Mouse (Mus musculus) liver, adult 2 months (tissue): ENCODE results near the gene Tsnaxip1. TPM values are rescaled to one million over a fixed set of nuclear protein-coding genes. Genes with fewer than 3 reads are reported as not detected.
A peak's percentile ranks its signal among the peaks of the same experiment; 100 is the strongest.

ENCODE experiments used
- DNase-seq: peaks from one replicate; pipeline ENCODE4 v3.0.0-alpha.2; 2011; ENCODE audit warnings: low read depth, low spot score; ENCODE audit errors: extremely low read depth
- H3K27ac ChIP-seq: fragments of 200-500 bp; replicated peaks from 2 replicates; pipeline ENCODE4 v1.5.1; 2012; ENCODE audit warnings: low read depth, mild to moderate bottlenecking, control low read depth, inconsistent platforms, low read length; ENCODE audit not compliant: insufficient read depth
- H3K27me3 ChIP-seq: fragments of 200-500 bp; 2 replicates; pipeline ENCODE4 v1.6.1; 2012; ENCODE audit warnings: mild to moderate bottlenecking, moderate library complexity, low read length, inconsistent platforms; ENCODE audit not compliant: control insufficient read depth, insufficient read depth
- H3K36me3 ChIP-seq: fragments of 200-500 bp; 2 replicates; pipeline ENCODE4 v1.6.1; 2012; ENCODE audit warnings: low read length, inconsistent platforms; ENCODE audit not compliant: control insufficient read depth, insufficient read depth
- H3K4me1 ChIP-seq: fragments of 200-500 bp; 2 replicates; pipeline ENCODE4 v1.6.1; 2011; ENCODE audit warnings: low read length; ENCODE audit not compliant: control insufficient read depth, insufficient read depth
- H3K4me3 ChIP-seq: fragments of 200-500 bp; 2 replicates; pipeline ENCODE4 v1.5.1; 2011; ENCODE audit warnings: low read depth, mild to moderate bottlenecking, control low read depth, low read length, moderate library complexity; ENCODE audit not compliant: insufficient read depth
- H3K79me2 ChIP-seq: fragments of 200-500 bp; 2 replicates; pipeline ENCODE4 v1.6.1; 2012; ENCODE audit warnings: inconsistent platforms, mild to moderate bottlenecking, low read length, moderate library complexity; ENCODE audit not compliant: control insufficient read depth, insufficient read depth
- H3K9ac ChIP-seq: fragments of 200-500 bp; 2 replicates; pipeline ENCODE4 v1.6.1; 2012; ENCODE audit warnings: low read depth, mild to moderate bottlenecking, control low read depth, inconsistent platforms, low read length
- CTCF ChIP-seq: fragments of 200-500 bp; IDR thresholded peaks from 2 replicates; pipeline ENCODE4 v1.5.1; 2011; ENCODE audit warnings: low read depth, low read length, control low read depth
- POLR2A ChIP-seq: fragments of 200-500 bp; IDR thresholded peaks from 2 replicates; pipeline ENCODE4 v1.6.1; 2011; ENCODE audit warnings: low read length, control low read depth; ENCODE audit not compliant: insufficient read depth; ENCODE audit errors: extremely low read depth
- WGBS: fragments of 180-500 bp; shearing (Covaris S2); methylation state at CpG from one replicate; pipeline ENCODE4 v1.1.7; 2018; 5-methylcytosine and 5-hydroxymethylcytosine counted together
- polyA plus RNA-seq: library from polyadenylated mRNA; depleted of rRNA; stranded (reverse); fragments of >200 nt; gene quantifications from 2 replicates; pipeline ENCODE4 v1.2.3, GENCODE M21; 2012
- total RNA-seq: library from RNA; depleted of rRNA; stranded (reverse); fragments of >200 nt; gene quantifications from 2 replicates; pipeline ENCODE4 v1.2.3, GENCODE M21; 2014

The Tsnaxip1 gene
- total and polyA plus RNA-seq, 2 experiments, result not detected

DNA sequence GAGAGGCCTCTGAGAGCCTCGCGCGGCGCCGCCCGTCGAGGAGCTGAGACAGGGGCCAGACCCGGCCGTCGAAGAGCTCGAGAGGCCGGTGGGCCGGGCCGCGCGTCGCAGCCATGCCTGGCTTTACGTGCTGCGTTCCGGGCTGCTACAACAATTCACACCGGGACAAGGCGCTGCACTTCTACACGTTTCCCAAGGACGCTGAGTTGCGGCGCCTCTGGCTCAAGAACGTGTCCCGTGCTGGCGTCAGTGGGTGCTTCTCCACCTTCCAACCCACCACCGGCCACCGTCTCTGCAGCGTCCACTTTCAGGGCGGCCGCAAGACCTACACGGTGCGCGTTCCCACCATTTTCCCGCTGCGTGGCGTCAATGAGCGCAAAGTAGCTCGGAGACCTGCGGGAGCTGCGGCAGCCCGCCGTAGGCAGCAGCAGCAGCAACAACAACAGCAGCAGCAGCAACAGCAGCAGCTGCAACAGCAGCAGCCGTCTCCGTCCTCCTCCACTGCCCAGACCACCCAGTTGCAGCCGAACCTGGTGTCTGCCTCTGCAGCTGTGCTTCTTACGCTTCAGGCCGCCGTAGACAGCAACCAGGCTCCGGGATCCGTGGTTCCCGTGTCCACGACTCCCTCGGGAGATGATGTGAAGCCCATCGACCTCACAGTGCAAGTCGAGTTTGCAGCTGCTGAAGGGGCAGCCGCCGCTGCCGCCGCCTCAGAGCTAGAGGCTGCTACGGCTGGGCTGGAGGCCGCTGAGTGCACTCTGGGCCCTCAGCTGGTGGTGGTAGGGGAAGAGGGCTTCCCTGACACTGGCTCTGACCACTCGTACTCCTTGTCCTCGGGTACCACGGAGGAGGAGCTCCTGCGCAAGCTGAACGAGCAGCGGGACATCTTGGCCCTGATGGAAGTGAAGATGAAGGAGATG is 28.0 kb downstream of the Tsnaxip1 start:
- TF ChIP-seq POLR2A, result 0 out of 2 replicates have a peak, but pooled peaks have one; percentile 2
- no peak for TF ChIP-seq CTCF
- no peaks in the 10 kb centered on the region for H3K27me3 ChIP-seq
- H3K4me3 ChIP-seq, result peak overlapping the region; percentile 79
- H3K36me3 ChIP-seq, result no peaks in the 10 kb centered on the region
- peak overlapping the region; percentile 84 for H3K27ac ChIP-seq
- H3K79me2 ChIP-seq, result peaks cover 12% of the 10 kb centered on the region
- DNase-seq, result peak; percentile 48
- under 1% methylated on average over 71 of the region's 71 CpGs for WGBS
- peak overlapping the region; percentile 81 for H3K9ac ChIP-seq
- peaks cover 15% of the 10 kb centered on the region for H3K4me1 ChIP-seq

DNA sequence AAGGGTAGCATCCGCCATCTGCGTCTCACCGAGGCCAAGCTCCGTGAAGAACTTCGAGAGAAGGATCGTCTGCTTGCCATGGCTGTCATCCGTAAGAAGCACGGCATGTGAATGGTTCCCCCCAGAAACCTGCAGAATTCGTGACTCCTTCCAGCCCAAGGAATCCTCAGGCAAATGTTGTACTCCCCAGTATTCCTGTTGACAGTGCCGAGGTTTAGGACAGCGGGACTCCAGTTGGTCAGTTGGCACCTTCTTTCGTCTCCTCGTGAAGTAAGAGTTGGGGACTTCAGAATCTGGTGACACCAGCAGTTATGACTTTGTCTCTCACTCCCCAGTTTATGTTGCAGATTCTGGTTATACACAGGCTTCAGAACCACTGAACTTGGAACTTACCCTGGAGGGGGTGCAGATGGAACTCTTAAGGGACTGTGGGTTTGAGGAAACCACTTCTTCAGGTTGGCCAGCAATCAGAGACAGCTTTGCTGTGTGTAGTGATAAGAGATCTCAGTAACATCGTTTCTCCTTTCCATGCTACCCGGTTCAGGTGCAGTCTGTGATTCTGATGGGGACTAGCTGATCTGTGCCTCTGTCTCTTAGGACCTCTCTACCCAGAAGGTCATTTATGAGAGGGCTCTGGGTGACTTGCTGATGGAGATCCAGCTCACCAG is 28.8 kb downstream of the Tsnaxip1 start:
- WGBS, result 11% methylated on average over 15 of the region's 15 CpGs
- TF ChIP-seq POLR2A (no peak), CTCF (no peak)
- Histone ChIP-seq H3K9ac (peak overlapping the region; percentile 81), H3K79me2 (peaks cover 17% of the 10 kb centered on the region), H3K27ac (peak overlapping the region; percentile 84), H3K36me3 (no peaks in the 10 kb centered on the region), H3K27me3 (no peaks in the 10 kb centered on the region), H3K4me1 (peaks cover 17% of the 10 kb centered on the region), H3K4me3 (peak overlapping the region; percentile 79)
- peak; percentile 19 for DNase-seq

GRCm38 (mm10) chr8:105858495-105858894 is 31.0 kb downstream of the Tsnaxip1 start:
- no peak for TF ChIP-seq CTCF
- no peak for TF ChIP-seq POLR2A
- Histone ChIP-seq H3K36me3 (no peaks in the 10 kb centered on the region), H3K4me3 (no peak overlapping the region), H3K27ac (no peak overlapping the region), H3K9ac (no peak overlapping the region), H3K4me1 (peaks cover 19% of the 10 kb centered on the region), H3K79me2 (peaks cover 27% of the 10 kb centered on the region), H3K27me3 (no peaks in the 10 kb centered on the region)
- WGBS, result 74% methylated on average over 5 of the region's 5 CpGs
- DNase-seq, result no peak

GRCm38 (mm10) chr8:105859314-105859713 is 31.8 kb downstream of the Tsnaxip1 start:
- Histone ChIP-seq H3K27ac (no peak overlapping the region), H3K4me1 (peaks cover 20% of the 10 kb centered on the region)

DNA sequence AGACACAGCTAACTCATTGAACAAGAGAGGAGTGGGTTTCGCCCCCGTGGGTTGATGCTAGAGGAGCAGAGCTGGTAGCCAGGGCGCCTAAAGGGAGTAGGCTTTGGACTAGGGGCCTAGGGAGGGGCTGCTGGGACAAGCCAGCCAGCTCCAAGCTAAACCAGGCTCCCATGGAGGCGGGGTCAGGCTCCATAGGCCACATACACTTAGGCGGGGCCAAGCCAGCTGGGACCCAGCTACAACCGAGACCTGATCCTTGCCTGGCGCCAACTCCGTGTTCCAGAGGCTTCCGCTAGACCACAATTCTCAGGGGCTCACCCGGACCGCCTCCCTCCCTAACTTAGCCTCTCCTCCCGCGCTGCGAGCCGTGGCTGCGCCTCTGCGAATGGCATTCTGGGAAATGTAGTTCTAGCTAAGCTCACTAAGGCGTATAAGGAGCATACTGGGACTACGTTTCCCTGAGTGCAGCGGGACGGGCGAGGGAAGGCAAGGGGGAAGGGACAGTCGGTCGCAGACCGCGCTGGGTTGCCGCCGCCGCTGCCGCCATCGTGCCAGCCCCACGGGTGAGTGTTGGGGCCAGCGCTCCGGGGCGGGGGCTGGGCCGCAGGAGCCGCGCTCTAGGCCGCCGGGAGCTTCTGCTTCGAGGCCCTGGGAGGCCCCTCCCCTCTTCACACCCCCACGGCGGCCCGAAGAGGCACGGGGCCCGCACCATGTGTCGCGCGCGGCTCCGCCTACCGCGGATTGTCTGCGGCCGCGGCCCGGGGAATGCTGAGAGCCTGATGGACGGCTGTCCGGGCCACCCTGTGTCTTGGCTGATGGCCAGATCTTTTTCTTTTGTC is 32.8 kb downstream of the Tsnaxip1 start, which contains the start of gene Nutf2:
Nutf2 (plus strand) TSS at position 438 of the 839 bp plus-strand sequence.
- TF ChIP-seq CTCF (no peak), POLR2A (peak; percentile 37; the same call in 1 of the 2 replicates)
- H3K79me2 ChIP-seq, result peaks cover 35% of the 10 kb centered on the region
- DNase-seq, result peak; percentile 97
- under 1% methylated on average over 59 of the region's 59 CpGs for WGBS
- peak within 1 kb of the TSS; percentile 76 for H3K4me3 ChIP-seq
- peak within 1 kb of the TSS; percentile 79 for H3K9ac ChIP-seq
- H3K27me3 ChIP-seq, result no peaks in the 10 kb centered on the region
- peaks cover 20% of the 10 kb centered on the region for H3K4me1 ChIP-seq
- no peaks in the 10 kb centered on the region for H3K36me3 ChIP-seq
- H3K27ac ChIP-seq, result peak within 1 kb of the TSS; percentile 75

More at GRCm38 (mm10) chr8:105859314-105859713, 31.8 kb downstream of the Tsnaxip1 start:
- WGBS, result 71% methylated on average over 5 of the region's 5 CpGs
- Histone ChIP-seq H3K9ac (no peak overlapping the region), H3K27me3 (no peaks in the 10 kb centered on the region), H3K79me2 (peaks cover 33% of the 10 kb centered on the region), H3K36me3 (no peaks in the 10 kb centered on the region), H3K4me3 (no peak overlapping the region)
- no peak for DNase-seq
- TF ChIP-seq CTCF (no peak), POLR2A (no peak)
